Mouse (Mus musculus) spleen, adult 18-20 months (tissue): Measurements from ENCODE around the gene Sulf2.

Source experiments
- DNase-seq, 2 experiments: peaks; one replicate each; pipeline ENCODE4 v3.0.0; 2022; ENCODE audit warnings: mixed read lengths in 2 of 2

The Sulf2 gene

DNA sequence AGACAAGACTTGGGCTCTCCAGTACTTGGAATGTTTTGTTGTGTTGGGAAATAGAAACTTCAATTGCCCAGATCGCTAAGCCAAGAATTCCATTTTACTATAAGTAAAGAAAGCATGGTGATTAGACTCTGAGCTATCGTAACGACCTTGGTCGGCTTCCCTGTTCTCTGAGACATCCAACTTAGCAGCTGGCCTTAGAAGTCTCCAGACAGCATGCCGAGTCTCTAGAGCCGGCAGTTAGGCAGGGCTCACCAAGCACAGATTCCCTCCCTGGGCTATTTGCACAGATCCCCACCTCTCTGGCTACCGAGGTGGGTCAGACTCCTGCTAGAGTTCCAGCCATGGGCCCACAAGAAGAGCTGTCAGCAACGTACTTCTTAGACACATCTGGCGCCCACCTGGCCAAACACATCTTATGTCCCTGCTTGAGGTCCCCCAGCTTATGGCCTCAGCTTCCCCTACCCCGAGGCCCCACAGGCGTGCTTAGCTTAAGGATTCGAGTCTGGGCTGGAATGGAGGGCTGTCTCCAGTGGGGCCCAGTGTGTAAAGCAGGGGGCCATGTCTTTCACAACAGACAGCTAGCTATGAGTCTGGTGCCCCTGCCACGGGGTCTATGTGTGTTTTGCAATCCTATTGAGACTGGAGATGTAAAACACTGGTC is 6.7 kb downstream of the Sulf2 start:
- DNase-seq, result no peak

DNA sequence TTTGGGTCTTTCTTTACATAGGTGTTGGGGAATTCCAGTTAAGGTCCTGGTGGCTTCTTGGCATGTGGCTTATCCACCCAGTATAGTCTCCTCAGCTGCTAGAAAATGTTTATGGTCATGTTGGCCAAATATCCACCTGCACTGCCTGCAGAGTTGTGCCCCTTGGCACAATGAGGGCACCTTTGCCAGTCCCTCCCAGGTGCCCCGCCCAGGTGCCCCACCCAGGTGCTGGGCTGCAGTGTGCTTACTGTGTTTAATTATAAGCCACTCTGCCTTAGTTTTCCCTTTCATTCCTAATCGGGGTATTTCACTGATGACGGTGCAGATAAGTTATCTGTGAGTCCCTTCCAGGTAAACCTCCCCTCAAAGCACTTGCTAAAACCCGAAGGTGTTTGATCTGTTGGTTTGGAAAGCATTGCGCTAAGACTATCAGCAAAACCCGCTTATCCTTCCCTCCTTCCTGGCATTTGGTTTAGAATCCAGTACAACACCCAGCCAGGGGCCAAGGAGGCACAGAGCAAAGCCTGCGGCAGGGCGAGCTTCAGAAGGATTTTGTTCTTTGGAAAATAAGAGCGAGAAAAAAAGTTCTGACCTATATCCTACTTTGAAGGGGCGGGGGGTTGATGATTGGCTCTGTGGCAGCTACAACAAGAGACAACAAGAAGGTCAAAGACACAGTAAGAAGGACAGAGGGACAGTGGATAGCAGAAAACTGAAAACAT is 7.4 kb downstream of the Sulf2 start:
- DNase-seq, result no peak

DNA sequence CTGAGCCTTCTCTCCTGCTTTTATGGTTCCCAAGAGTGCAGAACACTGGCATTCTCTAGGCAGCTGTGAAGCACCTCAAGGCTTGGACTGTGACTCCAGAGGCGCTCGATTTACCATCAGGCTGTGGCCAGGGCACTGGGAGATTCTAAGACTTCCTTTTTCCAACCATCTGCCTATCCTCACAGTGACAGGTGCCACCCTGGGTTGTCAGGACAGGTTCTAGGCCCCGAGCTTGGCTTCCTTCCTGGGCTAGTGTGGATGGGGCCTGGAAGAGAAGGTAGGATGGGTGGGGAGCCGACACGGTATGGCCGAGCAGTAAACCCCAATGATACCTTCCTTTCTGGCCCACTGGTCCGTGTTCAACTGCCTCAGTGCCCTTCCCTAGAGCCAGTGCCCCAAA is 9.0 kb downstream of the Sulf2 start:
- no peak for DNase-seq

DNA sequence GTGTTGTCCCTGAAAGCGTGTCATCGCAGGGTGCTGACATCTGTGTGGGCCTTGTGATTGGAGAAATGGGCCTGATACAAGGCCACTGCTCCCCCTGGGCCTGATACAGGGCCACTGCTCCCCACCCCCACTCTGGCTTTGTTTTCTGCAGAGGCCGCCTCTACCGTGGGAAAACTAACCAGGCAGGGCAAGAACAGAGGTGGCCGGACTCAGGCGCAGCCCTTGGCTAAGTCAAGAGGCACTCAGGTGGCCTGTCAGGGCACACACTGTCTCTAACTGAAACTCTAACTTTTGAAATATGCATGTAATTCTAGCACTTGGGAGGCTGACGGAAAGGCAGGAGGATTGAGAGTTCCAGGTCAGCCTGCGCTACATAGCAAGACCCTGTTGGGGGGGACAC is 10.4 kb downstream of the Sulf2 start:
- no peak for DNase-seq

DNA sequence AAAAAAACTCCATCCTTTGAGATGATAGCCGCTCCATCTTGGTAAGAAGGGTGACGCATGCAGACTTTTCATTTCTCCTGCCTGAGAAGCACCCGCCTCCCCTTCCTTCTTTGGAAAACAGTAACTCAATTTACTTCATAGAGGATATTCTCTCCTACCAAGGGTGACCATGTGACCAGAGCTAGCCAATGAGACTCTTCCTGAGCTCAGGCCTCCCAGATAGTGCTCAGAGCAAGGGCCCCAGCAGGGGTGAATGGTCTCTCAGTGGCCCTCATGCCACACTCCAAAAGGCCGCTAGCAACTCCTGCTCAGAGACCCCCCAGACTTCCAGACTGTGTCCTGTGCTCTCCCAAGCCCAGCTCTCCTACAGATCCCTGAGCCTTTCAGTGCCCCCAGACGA is 11.6 kb downstream of the Sulf2 start:
- DNase-seq, result no peak

DNA sequence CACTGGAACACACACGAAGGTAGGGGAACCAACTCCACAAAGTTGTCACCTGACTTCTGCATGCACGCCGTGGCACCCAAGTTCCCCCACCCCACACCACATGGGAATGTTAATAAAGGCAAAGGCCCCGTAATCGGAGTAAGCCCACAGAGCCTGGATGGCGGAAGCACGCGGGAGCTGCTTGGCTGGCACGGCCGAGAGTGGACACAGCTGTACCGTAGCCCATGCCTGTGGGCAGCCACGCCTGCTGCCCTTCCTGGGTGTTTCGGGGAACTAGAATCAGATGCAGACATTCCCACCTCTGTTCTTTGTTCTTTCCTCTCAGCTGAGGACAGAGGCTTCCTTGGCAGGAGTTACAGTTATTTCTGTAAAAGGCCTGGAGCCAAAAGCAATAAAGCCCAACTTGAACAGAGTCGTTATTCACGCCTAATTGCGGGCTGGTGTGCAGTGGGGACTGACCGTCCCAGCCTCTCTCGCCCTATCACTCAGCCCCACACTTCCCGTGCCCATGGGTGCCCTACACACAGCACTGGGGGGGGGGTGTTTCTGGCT is 12.8 kb downstream of the Sulf2 start:
- no peak for DNase-seq

DNA sequence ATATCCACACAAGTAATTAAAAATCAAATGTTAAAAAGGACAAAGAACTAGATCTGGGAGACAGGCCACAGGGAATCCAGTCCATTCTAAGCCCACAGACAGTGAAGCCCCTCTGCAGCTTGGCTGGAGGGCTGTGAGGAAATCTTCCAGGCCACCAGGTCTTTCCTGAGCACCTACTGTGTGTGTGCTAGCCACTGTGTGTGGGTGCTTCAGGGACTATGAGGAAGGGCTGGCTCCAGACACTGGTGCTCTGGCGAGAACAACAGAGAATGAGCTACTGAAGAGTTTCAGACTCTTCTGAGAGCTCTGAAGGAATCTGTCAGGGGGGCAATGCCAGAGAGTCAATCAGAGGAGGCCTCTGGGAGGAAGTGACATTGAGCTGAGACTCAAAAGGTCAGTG is 13.6 kb downstream of the Sulf2 start:
- no peak for DNase-seq

DNA sequence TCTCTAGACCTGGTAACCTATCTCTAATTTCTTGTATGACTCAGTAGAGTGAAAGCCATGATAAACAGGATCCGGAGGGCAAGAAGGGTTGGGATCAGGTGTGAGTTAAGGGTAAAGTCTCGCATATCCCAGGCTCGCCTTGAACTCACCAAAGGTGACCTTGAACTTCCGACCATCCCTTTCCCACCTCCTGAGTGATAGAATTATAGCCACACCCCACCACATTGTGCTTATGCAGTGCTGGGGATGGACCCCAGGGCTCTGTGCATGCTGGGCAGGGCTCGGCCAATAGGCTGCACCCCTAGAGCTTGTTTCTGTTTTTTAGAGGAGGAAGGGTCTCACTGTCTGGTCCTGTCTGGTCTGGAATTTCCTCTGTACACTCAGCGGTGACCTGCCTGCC is 14.4 kb downstream of the Sulf2 start:
- no peak for DNase-seq

DNA sequence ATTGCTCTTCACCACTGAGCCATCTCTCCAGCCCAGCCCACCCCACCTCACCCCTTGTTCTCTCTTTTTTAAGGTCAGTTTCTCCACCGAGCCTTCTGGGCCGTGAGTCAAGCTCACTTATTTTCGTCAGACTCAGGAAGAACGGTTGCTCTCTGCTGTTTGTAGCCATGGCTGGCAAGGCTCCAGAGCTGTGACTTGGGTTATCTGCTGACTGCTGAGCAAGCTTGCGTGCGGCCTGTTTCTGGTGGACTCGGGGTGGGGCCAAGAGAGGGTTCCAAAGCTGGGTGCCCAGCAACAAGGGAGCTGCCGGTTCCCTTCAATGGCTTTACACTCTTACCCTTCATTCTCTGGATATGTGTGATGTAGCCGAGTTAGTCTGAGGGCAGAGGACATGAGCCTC is 15.0 kb downstream of the Sulf2 start:
- DNase-seq, result peak; percentile 10 to 14

DNA sequence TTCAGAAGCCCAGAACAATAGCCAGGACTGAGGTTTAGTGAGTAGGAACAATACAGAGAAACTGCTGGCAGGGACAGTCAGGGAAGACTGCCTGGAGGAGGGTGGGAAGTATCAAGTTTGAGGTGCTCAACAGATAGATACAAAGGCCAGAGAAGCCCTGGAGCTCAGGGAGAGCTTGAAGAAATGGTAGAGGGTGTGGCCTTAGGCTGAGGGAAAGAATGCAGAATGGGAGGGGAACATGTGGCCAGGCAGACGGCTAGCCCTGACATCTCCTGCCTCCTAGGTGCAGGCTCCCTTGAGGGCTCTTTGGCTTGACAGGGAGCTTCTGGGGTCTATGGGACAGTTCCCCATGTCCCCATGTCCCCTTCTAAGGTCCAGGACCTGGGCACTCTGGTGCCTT is 17.2 kb downstream of the Sulf2 start:
- no peak for DNase-seq

DNA sequence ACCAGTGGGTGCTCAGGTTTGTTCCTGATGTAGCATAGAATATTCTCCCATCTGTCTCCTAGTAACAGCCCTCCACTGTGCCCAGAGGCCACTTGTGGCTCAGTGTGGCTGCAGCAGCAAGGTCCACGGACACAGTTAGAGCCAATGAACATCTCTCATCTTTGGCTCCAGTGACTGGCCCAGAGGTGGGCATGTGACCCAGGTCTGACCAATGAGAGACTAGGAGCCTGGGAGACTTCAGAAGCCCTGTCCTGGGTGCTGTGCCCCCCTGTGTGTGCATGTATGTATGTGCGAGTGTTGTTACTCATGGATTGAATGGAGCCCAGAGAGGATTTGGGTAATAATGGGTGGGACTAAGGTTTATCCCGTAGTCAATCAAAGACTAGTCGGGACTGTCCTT is 18.0 kb downstream of the Sulf2 start:
- no peak for DNase-seq

DNA sequence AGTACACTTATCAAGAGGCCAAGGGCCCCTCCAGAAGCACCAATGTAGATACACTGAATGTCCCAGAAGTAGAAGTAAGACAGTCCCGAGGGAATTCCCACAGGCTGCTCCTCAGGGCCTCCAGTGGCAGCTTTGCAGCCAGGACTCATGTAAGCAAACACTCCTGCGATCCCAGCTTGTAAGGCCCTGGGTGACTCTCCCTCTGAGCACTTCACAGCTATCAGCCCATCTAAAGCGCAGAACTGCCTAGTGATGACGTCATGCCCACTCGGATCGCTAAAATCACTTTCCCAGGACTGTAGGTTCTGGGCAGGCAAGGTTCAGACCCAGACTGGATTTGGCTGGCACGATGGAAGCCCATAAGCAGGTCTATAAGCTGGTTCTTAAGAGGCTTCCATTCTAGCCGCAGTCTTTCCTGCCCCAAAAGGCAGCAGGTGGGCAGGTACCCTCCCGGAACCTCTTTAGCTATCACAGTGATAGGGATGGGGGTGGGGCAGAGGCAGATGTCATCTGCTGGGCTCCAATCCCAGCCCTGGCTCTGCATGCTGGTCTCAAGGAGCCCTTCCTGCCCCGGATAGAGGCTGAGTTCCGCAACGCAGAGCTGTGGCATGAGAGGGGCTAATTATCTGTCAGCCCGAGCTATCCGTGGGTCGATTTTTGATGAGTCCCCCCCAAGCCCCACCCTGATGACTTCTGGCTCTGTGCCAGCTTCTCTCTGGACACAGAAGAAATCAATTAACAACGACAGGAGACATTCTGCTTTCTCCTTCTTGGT is 19.6 kb downstream of the Sulf2 start:
- no peak for DNase-seq

DNA sequence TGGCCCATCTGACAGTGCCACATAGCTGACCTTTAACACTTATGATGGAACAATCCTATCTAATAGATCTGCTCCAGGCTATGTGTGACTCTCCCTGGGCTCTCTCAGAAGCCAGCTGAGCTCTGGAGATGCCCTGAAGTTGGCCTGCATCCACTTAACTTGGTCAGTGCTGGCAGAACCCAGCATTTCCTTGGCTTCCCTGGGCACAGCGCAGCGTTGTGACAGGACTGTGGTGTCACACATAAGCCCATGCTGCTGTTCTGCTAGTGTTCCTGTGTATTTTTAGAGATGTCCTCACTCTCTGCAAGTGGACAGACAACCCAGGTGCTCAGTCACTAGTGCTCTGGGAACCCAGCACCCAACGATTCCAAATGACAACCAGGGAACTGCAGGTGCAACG is 26.7 kb downstream of the Sulf2 start:
- no peak for DNase-seq

DNA sequence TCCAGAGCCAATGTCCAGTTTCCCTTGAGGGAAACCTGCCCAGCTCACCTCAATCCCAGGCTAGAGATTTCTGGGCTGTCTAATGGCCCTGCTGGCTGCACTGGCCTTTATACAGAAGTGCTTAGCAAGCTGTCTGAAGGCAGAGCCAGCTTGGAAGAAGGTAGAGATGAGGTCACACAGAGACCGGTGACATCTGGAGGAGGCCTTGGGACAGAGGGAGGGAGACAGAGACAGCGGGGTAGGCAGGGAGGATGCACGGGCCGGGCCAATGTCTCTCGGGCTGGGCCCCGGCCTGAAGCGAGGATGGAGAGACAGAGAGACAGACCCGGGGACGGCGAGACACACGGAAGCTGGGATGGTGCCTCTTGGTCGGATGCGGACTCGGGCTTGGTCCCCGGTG is 27.4 kb downstream of the Sulf2 start:
- DNase-seq, result no peak

DNA sequence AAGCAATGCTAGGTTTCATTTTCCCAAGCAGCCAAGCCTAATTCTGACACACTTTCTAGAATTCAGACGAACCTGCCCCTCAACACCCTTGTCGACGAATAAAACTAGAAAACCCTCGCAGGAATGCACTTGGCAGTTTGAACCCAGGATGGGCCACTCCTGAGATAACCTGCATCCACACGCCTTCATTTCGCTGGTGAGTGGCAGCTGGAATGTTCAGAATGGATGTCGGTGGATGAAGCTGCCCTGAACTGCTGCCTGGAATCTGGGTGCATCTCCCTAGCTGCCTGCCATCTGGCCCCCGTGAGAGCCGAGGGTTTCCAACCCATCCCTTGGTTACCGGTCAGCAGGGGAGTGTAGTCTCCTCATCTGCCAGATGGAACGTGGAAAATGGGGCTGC is 29.1 kb downstream of the Sulf2 start:
- DNase-seq, result no peak

DNA sequence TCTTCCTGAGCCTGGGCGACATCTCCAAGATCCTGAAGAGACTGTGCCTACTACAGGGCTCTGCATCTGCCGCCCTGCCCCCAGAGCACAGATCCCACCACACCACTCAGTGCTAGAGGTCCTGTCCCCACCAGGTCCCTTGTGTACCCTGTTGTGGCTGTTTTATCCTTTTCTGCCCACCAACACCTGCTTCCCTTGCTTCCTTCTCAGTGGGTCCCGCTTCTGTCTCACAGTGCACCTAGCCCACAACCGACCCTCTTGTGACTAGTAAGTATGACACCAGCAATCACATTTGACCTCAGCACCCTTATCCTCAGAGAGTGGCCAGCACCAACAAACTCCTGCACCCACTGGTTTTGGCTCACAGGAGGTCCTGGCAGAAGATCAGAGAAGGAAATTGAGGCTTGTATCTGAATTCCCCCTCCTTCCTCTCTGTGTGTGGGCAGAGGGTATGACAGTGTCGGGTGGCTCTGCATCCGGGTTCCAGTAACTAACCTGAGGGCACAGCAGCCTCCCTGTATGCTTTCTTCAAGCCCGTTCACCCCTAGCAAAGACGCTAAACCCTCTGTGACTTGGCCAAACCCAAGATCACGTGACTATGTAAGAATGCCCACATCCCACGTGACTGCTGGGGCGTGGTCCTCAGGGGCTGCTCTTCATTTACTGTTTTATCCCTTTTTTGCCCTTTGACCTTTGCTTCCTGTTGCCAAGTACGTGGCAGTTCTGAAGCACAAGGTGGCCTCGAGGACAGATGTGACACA is 29.8 kb downstream of the Sulf2 start:
- DNase-seq, result no peak

DNA sequence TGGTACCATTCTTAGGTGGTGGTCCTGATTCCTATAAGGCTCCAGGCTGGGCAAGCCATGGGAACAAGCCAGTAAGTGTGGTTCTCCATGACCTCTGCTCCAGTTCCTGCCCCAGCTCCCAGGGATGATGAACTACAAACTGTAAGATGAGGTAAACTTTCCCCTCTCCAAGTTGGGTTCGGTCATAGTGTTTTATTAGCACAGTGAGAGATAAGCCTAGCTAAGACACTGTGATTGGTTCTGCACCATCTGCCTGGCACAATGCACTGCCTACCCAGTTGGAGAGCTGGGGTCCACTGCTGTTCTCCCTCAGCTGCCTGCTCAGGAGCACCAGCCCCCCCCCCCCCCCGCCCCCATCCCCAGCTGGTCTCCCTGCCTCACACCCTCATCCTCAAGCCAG is 30.4 kb downstream of the Sulf2 start:
- DNase-seq, result no peak

DNA sequence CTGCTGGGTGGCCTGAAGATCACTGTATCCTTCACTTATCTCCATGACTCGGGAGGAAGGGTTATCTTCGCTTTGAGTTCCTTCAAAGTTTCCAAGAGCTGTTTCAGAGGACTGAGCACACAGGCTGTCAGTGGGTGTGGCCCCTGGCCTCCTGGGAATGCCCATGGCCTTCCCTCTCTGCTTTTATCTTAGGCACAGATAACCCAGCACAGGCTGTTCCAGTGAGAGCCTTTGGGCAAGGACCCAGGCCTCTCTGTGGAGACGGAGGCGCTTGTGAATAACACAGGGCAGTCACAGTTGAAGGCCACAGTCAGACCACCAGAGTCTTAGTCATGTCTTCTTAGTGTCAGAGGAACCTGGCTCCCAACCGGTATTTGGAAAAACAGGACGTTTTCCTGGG is 32.7 kb downstream of the Sulf2 start:
- DNase-seq, result no peak

DNA sequence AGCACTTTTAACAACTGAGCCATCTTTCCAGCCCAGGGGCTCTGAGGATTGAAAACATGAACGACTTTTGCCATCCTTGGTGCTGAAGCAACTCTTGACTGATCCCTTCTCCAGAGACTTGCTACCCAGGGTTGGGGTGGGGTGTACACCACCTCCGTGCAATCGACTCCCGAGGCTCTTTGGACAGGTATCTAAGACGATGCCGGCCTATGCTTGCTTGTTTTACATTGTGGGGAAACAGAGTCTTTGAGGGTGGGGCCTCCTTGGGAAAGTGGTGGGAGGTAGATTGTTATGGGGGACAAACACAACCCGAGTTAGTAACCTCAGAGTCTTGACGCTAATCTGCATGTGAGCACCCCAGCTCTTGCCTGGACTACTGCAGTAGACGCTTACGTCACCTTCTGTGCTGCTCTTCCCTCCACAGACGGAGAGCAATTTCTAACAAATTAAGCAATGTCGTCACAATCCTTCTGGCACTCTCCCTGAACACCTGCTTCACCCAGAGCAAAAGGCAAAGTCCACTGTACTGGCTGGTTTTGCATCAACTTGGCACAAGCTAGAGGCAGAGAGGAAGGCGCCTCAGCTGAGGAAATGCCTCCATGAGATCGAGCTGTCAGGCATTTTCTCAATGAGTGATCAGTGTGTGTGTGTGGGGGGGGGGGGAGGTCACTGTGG is 33.6 kb downstream of the Sulf2 start:
- DNase-seq, result no peak

DNA sequence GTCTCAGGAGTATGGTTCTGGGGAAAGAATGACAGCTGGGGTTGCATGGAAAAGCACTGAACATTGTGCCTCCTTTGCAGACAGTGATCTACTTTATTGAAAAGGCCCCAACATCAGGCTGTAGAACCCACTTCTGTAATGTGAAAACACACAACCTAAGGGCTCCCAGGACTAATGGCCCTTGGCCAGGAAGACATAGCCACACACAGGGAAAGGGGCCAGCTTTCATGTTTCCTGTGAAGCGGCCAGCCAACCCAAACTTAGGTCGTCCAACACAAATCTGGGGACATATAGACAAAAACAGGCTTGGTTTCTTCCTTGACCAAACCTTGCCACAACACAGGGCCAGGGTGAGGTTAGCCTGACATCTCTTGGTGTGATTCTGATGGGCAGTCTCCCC is 35.5 kb downstream of the Sulf2 start:
- DNase-seq, result no peak

DNA sequence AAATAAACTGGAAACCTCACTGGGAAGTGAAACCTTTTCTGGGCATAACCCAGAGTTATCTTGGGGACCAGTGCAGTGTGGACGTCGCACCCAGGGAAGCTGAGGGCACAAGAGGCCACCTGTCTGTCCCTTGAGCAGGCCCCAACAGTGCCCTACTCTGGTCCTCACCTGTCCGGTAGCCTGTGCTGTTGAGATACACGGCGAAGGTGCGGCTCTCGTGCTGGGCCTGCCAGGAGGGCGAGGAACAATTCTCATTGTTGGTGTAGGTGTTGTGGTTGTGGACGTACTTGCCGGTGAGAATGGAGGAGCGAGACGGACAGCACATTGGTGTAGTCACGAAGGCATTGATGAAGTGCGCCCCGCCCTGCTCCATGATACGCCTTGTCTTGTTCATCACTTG is 38.8 kb downstream of the Sulf2 start:
- DNase-seq, result no peak

DNA sequence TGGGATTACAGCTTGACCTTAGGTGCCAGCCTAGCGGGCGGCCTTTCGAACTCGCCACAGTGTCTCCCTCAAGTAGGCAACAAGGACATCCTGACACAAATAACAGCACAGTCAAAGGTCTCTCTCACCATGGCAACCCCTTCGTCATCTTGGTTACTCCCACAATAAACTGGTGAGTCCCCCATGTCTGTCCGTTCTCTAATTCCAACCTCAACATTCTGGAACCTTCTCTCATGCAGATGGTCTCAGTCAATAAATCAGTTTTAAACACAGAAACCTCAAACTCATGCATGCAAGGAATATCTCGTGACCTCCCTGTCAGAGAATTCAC is 39.2 kb downstream of the Sulf2 start:
- no peak for DNase-seq
